Mouse (Mus musculus): ENCODE results near the gene Gm7356. TPM values are rescaled to one million over a fixed set of nuclear protein-coding genes. Genes with fewer than 3 reads are reported as not detected.
"Not testable (repeated sequence)": the region's sequence is repeated elsewhere in the genome, so short reads cannot be mapped to it uniquely, and the experiment has no call there.

The Gm7356 gene
- polyA plus RNA-seq (2012; rRNA removed) = not detected in 2 replicates

- H3K27me3 ChIP-seq (ENCODE audit: control insufficient read depth, insufficient read depth, low read length); H3K27ac ChIP-seq (ENCODE audit: insufficient read depth, low read length); H3K4me1 ChIP-seq (ENCODE audit: control insufficient read depth, insufficient read depth, low read length); H3K4me3 ChIP-seq (replicated peaks; ENCODE audit: insufficient read depth, low read depth, low read length); DNase-seq: not testable (repeated sequence)
- WGBS = 71% methylated on average over 4 of the region's 4 CpGs
Measured at GRCm38 (mm10) chr17:14003604-14004003, at the start of gene Gm7356. Gene Gm7356, minus strand, starts transcription at chr17:14003704.

GRCm38 (mm10) chr17:14041880-14042279, 38.4 kb upstream of the Gm7356 start:
- H3K27me3 ChIP-seq (ENCODE audit: control insufficient read depth, insufficient read depth, low read length); H3K4me1 ChIP-seq (ENCODE audit: control insufficient read depth, insufficient read depth, low read length); DNase-seq; H3K27ac ChIP-seq (ENCODE audit: insufficient read depth, low read length); H3K4me3 ChIP-seq (replicated peaks; ENCODE audit: insufficient read depth, low read depth, low read length): not testable (repeated sequence)
- 58% methylated on average over 1 of the region's 2 CpGs for WGBS

GRCm38 (mm10) chr17:14037012-14037411, 33.5 kb upstream of the Gm7356 start:
- not testable (repeated sequence) for H3K27ac ChIP-seq (ENCODE audit: insufficient read depth, low read length); H3K4me1 ChIP-seq (ENCODE audit: control insufficient read depth, insufficient read depth, low read length); H3K4me3 ChIP-seq (replicated peaks; ENCODE audit: insufficient read depth, low read depth, low read length); H3K27me3 ChIP-seq (ENCODE audit: control insufficient read depth, insufficient read depth, low read length); DNase-seq
- WGBS = 40% methylated on average over 1 of the region's 2 CpGs

GRCm38 (mm10) chr17:14036113-14036512, 32.6 kb upstream of the Gm7356 start:
- H3K27ac ChIP-seq (ENCODE audit: insufficient read depth, low read length); H3K4me1 ChIP-seq (ENCODE audit: control insufficient read depth, insufficient read depth, low read length); H3K27me3 ChIP-seq (ENCODE audit: control insufficient read depth, insufficient read depth, low read length); DNase-seq; H3K4me3 ChIP-seq (replicated peaks; ENCODE audit: insufficient read depth, low read depth, low read length): not testable (repeated sequence)
- WGBS = 76% methylated on average over 4 of the region's 4 CpGs

GRCm38 (mm10) chr17:13993425-13993824, 10.1 kb downstream of the Gm7356 start:
- 56% methylated on average over 2 of the region's 2 CpGs for WGBS
- not testable (repeated sequence) for H3K27me3 ChIP-seq (ENCODE audit: control insufficient read depth, insufficient read depth, low read length); DNase-seq; H3K4me3 ChIP-seq (replicated peaks; ENCODE audit: insufficient read depth, low read depth, low read length); H3K27ac ChIP-seq (ENCODE audit: insufficient read depth, low read length); H3K4me1 ChIP-seq (ENCODE audit: control insufficient read depth, insufficient read depth, low read length)

GRCm38 (mm10) chr17:13987690-13988089, 15.8 kb downstream of the Gm7356 start:
- 93% methylated on average over 1 of the region's 1 CpGs for WGBS
- no peaks in the 10 kb centered on the region for H3K27me3 ChIP-seq (ENCODE audit: control insufficient read depth, insufficient read depth, low read length)
- H3K4me3 ChIP-seq (replicated peaks; ENCODE audit: insufficient read depth, low read depth, low read length) = no peak overlapping the region
- no peak overlapping the region for H3K27ac ChIP-seq (ENCODE audit: insufficient read depth, low read length)
- no peaks in the 10 kb centered on the region for H3K4me1 ChIP-seq (ENCODE audit: control insufficient read depth, insufficient read depth, low read length)
- DNase-seq = no peak
- TF ChIP-seq POLR2A (IDR thresholded peaks at IDR 0.05; ENCODE audit: borderline replicate concordance, insufficient read depth, low read length) (no peak), CTCF (IDR thresholded peaks at IDR 0.05; ENCODE audit: borderline replicate concordance, insufficient read depth, low read depth, low read length) (no peak)

- WGBS = 98% methylated on average over 4 of the region's 5 CpGs
- not testable (repeated sequence) for H3K4me3 ChIP-seq (replicated peaks; ENCODE audit: insufficient read depth, low read depth, low read length); H3K27ac ChIP-seq (ENCODE audit: insufficient read depth, low read length); H3K27me3 ChIP-seq (ENCODE audit: control insufficient read depth, insufficient read depth, low read length); H3K4me1 ChIP-seq (ENCODE audit: control insufficient read depth, insufficient read depth, low read length); DNase-seq
Measured at GRCm38 (mm10) chr17:13970796-13971195, 32.7 kb downstream of the Gm7356 start.

GRCm38 (mm10) chr17:13969917-13970316, 33.6 kb downstream of the Gm7356 start:
- 67% methylated on average over 1 of the region's 2 CpGs for WGBS
- H3K4me3 ChIP-seq (replicated peaks; ENCODE audit: insufficient read depth, low read depth, low read length); H3K27me3 ChIP-seq (ENCODE audit: control insufficient read depth, insufficient read depth, low read length); H3K4me1 ChIP-seq (ENCODE audit: control insufficient read depth, insufficient read depth, low read length); H3K27ac ChIP-seq (ENCODE audit: insufficient read depth, low read length); DNase-seq: not testable (repeated sequence)

GRCm38 (mm10) chr17:13965048-13965447, 38.5 kb downstream of the Gm7356 start:
- not testable (repeated sequence) for H3K4me3 ChIP-seq (replicated peaks; ENCODE audit: insufficient read depth, low read depth, low read length); DNase-seq; H3K27me3 ChIP-seq (ENCODE audit: control insufficient read depth, insufficient read depth, low read length); H3K27ac ChIP-seq (ENCODE audit: insufficient read depth, low read length); H3K4me1 ChIP-seq (ENCODE audit: control insufficient read depth, insufficient read depth, low read length)
- 35% methylated on average over 1 of the region's 2 CpGs for WGBS

GRCm38 (mm10) chr17:13962245-13962644, 41.3 kb downstream of the Gm7356 start:
- not testable (repeated sequence) for H3K4me1 ChIP-seq (ENCODE audit: control insufficient read depth, insufficient read depth, low read length); H3K4me3 ChIP-seq (replicated peaks; ENCODE audit: insufficient read depth, low read depth, low read length); H3K27ac ChIP-seq (ENCODE audit: insufficient read depth, low read length); DNase-seq; H3K27me3 ChIP-seq (ENCODE audit: control insufficient read depth, insufficient read depth, low read length)
- WGBS = 86% methylated on average over 3 of the region's 3 CpGs

GRCm38 (mm10) chr17:13958129-13958528, 45.4 kb downstream of the Gm7356 start:
- 30% methylated on average over 1 of the region's 2 CpGs for WGBS
- not testable (repeated sequence) for H3K4me1 ChIP-seq (ENCODE audit: control insufficient read depth, insufficient read depth, low read length); H3K27me3 ChIP-seq (ENCODE audit: control insufficient read depth, insufficient read depth, low read length); H3K27ac ChIP-seq (ENCODE audit: insufficient read depth, low read length); H3K4me3 ChIP-seq (replicated peaks; ENCODE audit: insufficient read depth, low read depth, low read length); DNase-seq

GRCm38 (mm10) chr17:13951570-13951969, 51.9 kb downstream of the Gm7356 start:
- not testable (repeated sequence) for H3K4me1 ChIP-seq (ENCODE audit: control insufficient read depth, insufficient read depth, low read length); DNase-seq; H3K4me3 ChIP-seq (replicated peaks; ENCODE audit: insufficient read depth, low read depth, low read length); H3K27ac ChIP-seq (ENCODE audit: insufficient read depth, low read length); H3K27me3 ChIP-seq (ENCODE audit: control insufficient read depth, insufficient read depth, low read length)
- WGBS = 90% methylated on average over 1 of the region's 1 CpGs

Measured in cerebellum, adult 2 months (tissue).